Mouse (Mus musculus): ENCODE results near the gene Mogs.

Gene Mogs

GRCm38 (mm10) chr6:83115011-83115671, at the start of gene Mogs:
Gene Mogs, plus strand, starts transcription at chr6:83115496.
- DNase-seq (ENCODE audit: low spot score in 2 of 2): peak; percentile 92 to 93

- no peak for DNase-seq (ENCODE audit: low spot score in 2 of 2)
Measured at GRCm38 (mm10) chr6:83065995-83066394, 49.3 kb upstream of the Mogs start.

GRCm38 (mm10) chr6:83066441-83066840, 48.9 kb upstream of the Mogs start:
- DNase-seq (ENCODE audit: low spot score in 2 of 2): no peak

GRCm38 (mm10) chr6:83068221-83068620, 47.1 kb upstream of the Mogs start:
- DNase-seq (ENCODE audit: low spot score in 2 of 2): no peak

- no peak for DNase-seq (ENCODE audit: low spot score in 2 of 2)
Measured at GRCm38 (mm10) chr6:83068706-83069487, 46.4 kb upstream of the Mogs start.

- no peak for DNase-seq (ENCODE audit: low spot score in 2 of 2)
Measured at GRCm38 (mm10) chr6:83069488-83070246, 45.6 kb upstream of the Mogs start.

- no peak for DNase-seq (ENCODE audit: low spot score in 2 of 2)
Measured at GRCm38 (mm10) chr6:83070247-83070310, 45.2 kb upstream of the Mogs start, which contains the start of gene Tlx2. Gene Tlx2, minus strand, starts transcription at chr6:83070293.

- peak in 1 of 2 experiments; percentile 36 for DNase-seq (ENCODE audit: low spot score in 2 of 2)
Measured at GRCm38 (mm10) chr6:83070311-83071219, 44.7 kb upstream of the Mogs start.

GRCm38 (mm10) chr6:83071220-83071619, 44.1 kb upstream of the Mogs start:
- no peak for DNase-seq (ENCODE audit: low spot score in 2 of 2)

- DNase-seq (ENCODE audit: low spot score in 2 of 2): no peak
Measured at GRCm38 (mm10) chr6:83074979-83075378, 40.3 kb upstream of the Mogs start.

GRCm38 (mm10) chr6:83077630-83078323, 37.5 kb upstream of the Mogs start, which contains the start of gene Pcgf1:
Gene Pcgf1, plus strand, starts transcription at chr6:83077869.
- peak; percentile 46 to 59 for DNase-seq (ENCODE audit: low spot score in 2 of 2)

- peak; percentile 100 for DNase-seq (ENCODE audit: low spot score in 2 of 2)
Measured at GRCm38 (mm10) chr6:83078324-83078858, 36.9 kb upstream of the Mogs start.

GRCm38 (mm10) chr6:83080210-83080609, 35.1 kb upstream of the Mogs start:
- no peak for DNase-seq (ENCODE audit: low spot score in 2 of 2)

GRCm38 (mm10) chr6:83083497-83083896, 31.8 kb upstream of the Mogs start:
- DNase-seq (ENCODE audit: low spot score in 2 of 2): no peak

GRCm38 (mm10) chr6:83084477-83084876, 30.8 kb upstream of the Mogs start:
- no peak for DNase-seq (ENCODE audit: low spot score in 2 of 2)

GRCm38 (mm10) chr6:83086121-83087035, 28.9 kb upstream of the Mogs start, which contains the start of gene Lbx2:
Gene Lbx2, plus strand, starts transcription at chr6:83086367.
- DNase-seq (ENCODE audit: low spot score in 2 of 2): no peak

- DNase-seq (ENCODE audit: low spot score in 2 of 2): no peak
Measured at GRCm38 (mm10) chr6:83087205-83087925, 27.9 kb upstream of the Mogs start.

GRCm38 (mm10) chr6:83087926-83088260, 27.4 kb upstream of the Mogs start:
- DNase-seq (ENCODE audit: low spot score in 2 of 2): no peak

- no peak for DNase-seq (ENCODE audit: low spot score in 2 of 2)
Measured at GRCm38 (mm10) chr6:83092416-83093127, 22.7 kb upstream of the Mogs start.
